Mouse (Mus musculus): ENCODE measurements around the gene Rars2. TPM values are rescaled to one million over a fixed set of nuclear protein-coding genes. Genes with fewer than 3 reads are reported as not detected.

Rars2 gene
- total and polyA plus RNA-seq, 3 experiments = 47.7 to 60.3 TPM; not detected in 1

- H3K27ac ChIP-seq (ENCODE audit: control insufficient read depth, low read depth, low read length) = no peak overlapping the region
- H3K9ac ChIP-seq (ENCODE audit: control insufficient read depth, low read depth, low read length, poor library complexity, severe bottlenecking) = no peak overlapping the region
- H3K4me1 ChIP-seq (ENCODE audit: control insufficient read depth in 1 of 2, insufficient read depth in 2 of 2, low read length in 2 of 2) = no peaks in the 10 kb centered on the region
- no peak overlapping the region for H3K4me3 ChIP-seq (ENCODE audit: control insufficient read depth in 1 of 2, insufficient read depth in 1 of 2, low read depth in 2 of 2, low read length in 2 of 2)
- no peaks in the 10 kb centered on the region for H3K9me3 ChIP-seq (replicated peaks; ENCODE audit: insufficient read depth, low read length)
- no peaks in the 10 kb centered on the region for H3K27me3 ChIP-seq (ENCODE audit: control insufficient read depth in 1 of 2, insufficient read depth in 2 of 2, low read length in 2 of 2)
- no peak for DNase-seq (ENCODE audit: low read depth, low spot score)
- H3K36me3 ChIP-seq (ENCODE audit: control insufficient read depth in 1 of 2, insufficient read depth in 2 of 2, low read length in 2 of 2) = peaks cover 0 to 11% of the 10 kb centered on the region in 2 experiments; a peak in 2 of 4 replicates
- no peaks in the 10 kb centered on the region for H3K79me2 ChIP-seq (ENCODE audit: control insufficient read depth, insufficient read depth, low read length, poor library complexity)
- no peak for TF ChIP-seq GABPA (IDR thresholded peaks at IDR 0.05; ENCODE audit: low read depth, low read length)
- TF ChIP-seq NELFE (IDR thresholded peaks at IDR 0.05; ENCODE audit: low read depth, low read length) = no peak
- no peak for TF ChIP-seq UBTF (IDR thresholded peaks at IDR 0.05; ENCODE audit: borderline replicate concordance, insufficient read depth, low read depth, low read length)
- TF ChIP-seq JUND (IDR thresholded peaks at IDR 0.05; ENCODE audit: low read depth, low read length) = no peak
- TF ChIP-seq ZKSCAN1 (IDR thresholded peaks at IDR 0.05; ENCODE audit: low read depth, low read length) = no peak
- no peak for TF ChIP-seq ETS1 (IDR thresholded peaks at IDR 0.05; ENCODE audit: low read depth, low read length)
- TF ChIP-seq KAT2A (conservative IDR thresholded peaks at IDR 0.05; ENCODE audit: low read depth, low read length) = no peak
- no peak for TF ChIP-seq USF2 (IDR thresholded peaks at IDR 0.05; ENCODE audit: borderline replicate concordance in 1 of 2, insufficient read depth in 1 of 2, low read depth in 1 of 2, low read length in 2 of 2)
- TF ChIP-seq TBP (IDR thresholded peaks at IDR 0.05; ENCODE audit: low read depth, low read length) = no peak
- no peak for TF ChIP-seq ZNF384 (IDR thresholded peaks at IDR 0.05; ENCODE audit: low read depth, low read length)
- no peak for TF ChIP-seq TAL1 (IDR thresholded peaks at IDR 0.05; ENCODE audit: low read length)
- no peak for TF ChIP-seq CHD1 (IDR thresholded peaks at IDR 0.05; ENCODE audit: low read depth, low read length)
- TF ChIP-seq RCOR1 (IDR thresholded peaks at IDR 0.05; ENCODE audit: low read depth, low read length) = no peak
Observed at GRCm38 (mm10) chr4:34659012-34659411, 44.3 kb downstream of the Rars2 start.

GRCm38 (mm10) chr4:34661514-34661913 lies 46.8 kb downstream of the Rars2 start:
- Histone ChIP-seq H3K4me3 (ENCODE audit: control insufficient read depth in 1 of 2, insufficient read depth in 1 of 2, low read depth in 2 of 2, low read length in 2 of 2) (no peak overlapping the region), H3K27me3 (ENCODE audit: control insufficient read depth in 1 of 2, insufficient read depth in 2 of 2, low read length in 2 of 2) (no peaks in the 10 kb centered on the region), H3K9ac (ENCODE audit: control insufficient read depth, low read depth, low read length, poor library complexity, severe bottlenecking) (no peak overlapping the region), H3K27ac (ENCODE audit: control insufficient read depth, low read depth, low read length) (no peak overlapping the region), H3K79me2 (ENCODE audit: control insufficient read depth, insufficient read depth, low read length, poor library complexity) (no peaks in the 10 kb centered on the region), H3K36me3 (ENCODE audit: control insufficient read depth in 1 of 2, insufficient read depth in 2 of 2, low read length in 2 of 2) (peaks cover 0 to 14% of the 10 kb centered on the region in 2 experiments; a peak in 2 of 4 replicates), H3K4me1 (ENCODE audit: control insufficient read depth in 1 of 2, insufficient read depth in 2 of 2, low read length in 2 of 2) (no peaks in the 10 kb centered on the region), H3K9me3 (replicated peaks; ENCODE audit: insufficient read depth, low read length) (no peaks in the 10 kb centered on the region)
- no peak for DNase-seq (ENCODE audit: low read depth, low spot score)
- no peak for TF ChIP-seq MYC (IDR thresholded peaks at IDR 0.05; ENCODE audit: low read depth, low read length)
- TF ChIP-seq POLR2AphosphoS5 (IDR thresholded peaks at IDR 0.05; ENCODE audit: borderline replicate concordance, low read depth, low read length) = no peak
- no peak for TF ChIP-seq MXI1 (IDR thresholded peaks at IDR 0.05; ENCODE audit: low read depth, low read length)
- TF ChIP-seq NELFE (IDR thresholded peaks at IDR 0.05; ENCODE audit: low read depth, low read length) = no peak
- no peak for TF ChIP-seq MAZ (IDR thresholded peaks at IDR 0.05; ENCODE audit: low read depth, low read length)
- no peak for TF ChIP-seq USF2 (IDR thresholded peaks at IDR 0.05; ENCODE audit: borderline replicate concordance in 1 of 2, insufficient read depth in 1 of 2, low read depth in 1 of 2, low read length in 2 of 2)

Measured in MEL (cell line).